Mouse (Mus musculus) right cerebral cortex, adult 18-20 months (tissue): ENCODE data around the gene Rangap1.
"Not testable (repeated sequence)": the region's sequence is repeated elsewhere in the genome, so short reads cannot be mapped to it uniquely, and the experiment has no call there.

Experiments
- DNase-seq: peaks from one replicate; pipeline ENCODE4 v3.0.0; 2022; ENCODE audit warnings: mixed read lengths

Gene Rangap1

GRCm38 (mm10) chr15:81744992-81745600 is at the start of gene Rangap1, which contains the start of gene Zc3h7b:
Gene Rangap1, minus strand, starts transcription at chr15:81745530.
Gene Zc3h7b, plus strand, starts transcription at chr15:81745057.
- DNase-seq: peak; percentile 76

DNA sequence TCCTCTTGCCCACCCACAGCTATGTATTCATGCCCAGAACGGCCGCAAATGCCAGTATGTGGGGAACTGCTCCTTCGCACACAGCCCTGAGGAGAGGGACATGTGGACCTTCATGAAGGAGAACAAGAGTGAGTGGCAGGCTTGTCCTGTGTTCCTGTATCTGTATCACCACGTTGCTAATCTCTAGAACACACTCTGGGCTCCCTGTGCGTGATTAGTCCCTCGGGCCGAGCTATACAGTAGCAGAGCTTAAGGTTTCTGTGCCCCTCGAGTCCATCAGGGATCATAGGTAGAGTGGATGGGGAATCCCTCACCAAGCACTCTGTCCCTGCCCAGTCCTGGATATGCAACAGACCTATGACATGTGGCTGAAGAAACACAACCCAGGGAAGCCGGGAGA is 47.1 kb upstream of the Rangap1 start:
- no peak for DNase-seq

GRCm38 (mm10) chr15:81787525-81787924 is 42.2 kb upstream of the Rangap1 start:
- no peak for DNase-seq

DNA sequence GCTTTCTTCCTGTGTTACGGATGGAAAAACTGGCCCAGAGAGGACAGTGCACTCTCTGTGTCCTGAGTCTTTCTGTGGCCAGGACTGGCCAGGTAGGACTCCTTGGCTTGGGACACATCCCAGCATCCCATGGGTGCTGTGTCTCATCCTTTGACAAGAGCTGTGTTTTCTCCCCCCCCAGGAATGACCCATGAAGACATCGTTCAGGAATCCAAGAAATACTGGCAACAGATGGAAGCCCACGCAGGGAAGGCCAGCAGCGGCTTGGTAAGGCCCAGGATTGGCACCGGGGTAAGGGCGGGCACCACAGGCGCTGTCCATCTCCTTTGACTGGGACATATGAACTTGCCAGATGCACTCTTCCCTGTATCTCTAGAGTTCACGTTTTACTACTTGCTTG is 40.4 kb upstream of the Rangap1 start:
- no peak for DNase-seq

GRCm38 (mm10) chr15:81784762-81785161 is 39.4 kb upstream of the Rangap1 start:
- DNase-seq: no peak

DNA sequence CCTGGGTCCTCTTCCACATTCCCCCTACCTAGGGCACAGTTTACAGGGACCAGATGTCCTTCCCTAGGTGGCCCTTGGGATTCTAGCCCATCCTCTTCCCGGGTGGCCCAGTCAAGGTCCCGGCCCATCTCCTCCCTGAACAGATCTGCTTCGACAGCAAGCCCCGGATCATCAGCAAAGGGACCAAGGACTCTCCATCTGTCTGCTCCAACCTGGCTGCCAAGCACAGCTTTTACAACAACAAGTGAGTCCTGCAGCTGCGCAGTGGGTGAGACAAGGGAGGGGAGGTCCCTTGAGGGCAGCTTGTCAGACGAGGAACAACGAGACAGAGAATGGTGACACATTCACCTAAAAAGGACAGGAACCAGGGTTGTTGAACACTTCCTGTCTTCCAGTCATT is 36.5 kb upstream of the Rangap1 start:
- no peak for DNase-seq

DNA sequence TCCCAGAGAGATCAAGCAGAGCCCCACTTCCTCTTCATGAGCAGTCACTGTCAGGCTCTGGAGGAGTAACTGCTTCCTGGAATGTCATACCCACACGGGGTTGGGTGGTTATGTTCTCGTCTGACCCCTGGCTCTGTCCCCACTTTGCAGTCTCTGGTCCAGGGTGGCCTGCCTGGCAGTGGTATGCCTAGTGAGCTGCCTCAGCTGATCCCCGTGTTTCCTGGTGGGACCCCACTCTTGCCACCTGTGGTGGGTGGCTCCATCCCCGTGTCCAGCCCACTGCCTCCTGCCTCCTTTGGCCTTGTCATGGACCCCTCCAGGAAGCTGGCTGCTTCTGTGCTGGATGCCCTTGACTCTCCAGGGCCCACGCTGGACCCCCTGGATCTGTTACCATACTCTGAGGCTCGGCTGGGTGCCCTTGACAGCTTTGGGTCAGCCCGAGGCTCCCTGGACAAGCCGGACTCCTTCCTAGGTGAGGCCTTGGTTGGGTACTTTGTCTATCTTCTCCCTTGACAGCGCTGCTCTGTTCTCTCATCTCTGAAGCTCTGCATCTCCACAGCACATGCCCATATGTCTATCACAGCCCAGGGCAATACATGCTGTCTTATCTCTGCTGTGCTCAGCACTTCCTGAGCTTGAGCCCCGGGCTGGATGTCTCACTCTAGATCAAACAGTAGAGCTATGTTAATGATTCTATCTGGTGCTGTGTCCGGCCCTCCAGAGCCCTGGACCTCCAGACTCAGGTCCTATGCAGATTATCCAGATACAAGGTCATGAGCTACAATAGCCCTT is 31.5 kb upstream of the Rangap1 start:
- DNase-seq: no peak

DNA sequence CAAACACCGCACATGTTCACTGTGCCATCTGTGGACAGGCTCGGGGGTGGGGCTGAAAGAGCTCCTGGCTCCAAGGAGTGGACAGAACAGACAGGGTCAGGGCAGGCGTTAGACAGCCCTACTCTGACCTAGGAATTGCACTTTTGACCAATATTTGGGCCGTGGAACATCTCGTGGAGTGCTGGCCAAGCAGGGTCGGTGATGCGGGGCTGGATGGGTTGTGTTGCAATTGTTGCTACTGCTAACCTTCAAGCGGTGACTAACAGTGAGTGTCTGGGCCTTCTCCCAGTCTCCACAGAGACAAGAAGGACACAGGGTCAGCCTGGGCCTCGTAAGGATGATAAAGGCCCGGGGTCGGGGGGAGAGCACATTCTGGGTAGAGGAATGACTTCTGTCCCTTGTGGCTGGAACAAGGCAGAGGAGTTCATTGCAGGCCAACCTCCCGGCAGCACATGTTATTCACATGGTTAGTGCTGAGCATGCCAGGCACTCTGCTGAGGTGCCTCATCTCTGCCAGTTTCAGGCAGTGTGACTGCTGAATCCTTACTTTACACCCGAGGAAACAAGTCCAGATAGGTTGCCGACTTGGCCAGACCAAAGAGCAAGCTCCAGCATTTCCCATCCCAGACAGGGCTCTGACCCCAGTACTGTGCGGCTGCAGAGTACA is 29.3 kb upstream of the Rangap1 start:
- no peak for DNase-seq

DNA sequence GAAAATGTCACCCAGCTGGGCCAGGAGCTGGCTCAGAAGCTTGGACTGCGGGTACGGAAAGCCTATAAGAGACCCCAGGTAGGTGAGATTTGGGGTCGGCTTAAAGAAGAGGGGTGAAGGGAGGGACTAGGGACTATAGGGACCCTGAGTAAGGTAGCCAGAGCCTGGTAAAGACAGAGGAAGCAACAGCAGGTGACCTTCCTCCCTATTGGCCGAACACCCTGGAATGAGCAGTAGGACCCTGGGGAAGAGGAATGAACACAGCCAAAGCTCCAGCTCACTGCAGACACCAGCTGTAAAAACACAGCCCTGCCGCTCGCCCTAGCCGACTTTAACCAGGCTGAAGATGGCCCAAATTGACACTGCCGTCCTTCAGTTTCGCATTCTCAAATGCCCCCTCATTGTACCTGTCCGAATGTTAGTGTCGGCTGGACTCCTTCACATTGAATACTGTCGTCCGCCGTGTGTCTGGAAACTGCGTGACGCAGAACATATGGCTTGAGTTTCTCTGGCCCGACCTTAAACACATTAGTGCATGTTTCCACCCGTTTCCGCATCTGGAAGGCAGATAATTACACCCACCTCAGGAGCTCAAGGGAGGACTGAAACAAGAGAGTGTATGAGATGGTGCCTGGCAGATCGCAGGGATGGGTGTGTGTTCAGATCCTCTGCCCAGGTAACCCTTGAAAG is 27.2 kb upstream of the Rangap1 start:
- DNase-seq: no peak

- DNase-seq: no peak
Measured at GRCm38 (mm10) chr15:81769037-81769436, 23.7 kb upstream of the Rangap1 start.

GRCm38 (mm10) chr15:81766439-81766838 is 21.1 kb upstream of the Rangap1 start:
- DNase-seq: no peak

DNA sequence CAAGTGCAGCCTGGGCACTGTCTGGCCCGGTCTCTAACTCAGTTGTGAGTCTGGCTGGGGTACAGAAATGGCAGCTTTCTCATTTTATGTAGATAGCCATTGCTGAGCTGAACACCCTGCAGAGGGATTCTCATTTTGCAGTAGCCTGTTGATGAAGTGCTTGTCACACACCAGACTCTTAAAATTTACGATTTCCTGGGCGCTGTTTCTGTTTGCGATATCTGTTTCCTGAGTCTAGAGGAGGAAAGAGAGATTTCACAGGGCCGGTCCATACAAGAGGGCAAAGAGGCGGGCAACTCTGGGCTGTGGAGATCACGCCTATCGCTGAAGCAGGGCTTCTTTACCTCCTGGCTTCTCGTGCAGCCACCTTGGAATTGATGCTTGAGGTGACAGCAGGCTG is 20.3 kb upstream of the Rangap1 start:
- no peak for DNase-seq

GRCm38 (mm10) chr15:81764573-81764972 is 19.2 kb upstream of the Rangap1 start:
- DNase-seq: no peak

DNA sequence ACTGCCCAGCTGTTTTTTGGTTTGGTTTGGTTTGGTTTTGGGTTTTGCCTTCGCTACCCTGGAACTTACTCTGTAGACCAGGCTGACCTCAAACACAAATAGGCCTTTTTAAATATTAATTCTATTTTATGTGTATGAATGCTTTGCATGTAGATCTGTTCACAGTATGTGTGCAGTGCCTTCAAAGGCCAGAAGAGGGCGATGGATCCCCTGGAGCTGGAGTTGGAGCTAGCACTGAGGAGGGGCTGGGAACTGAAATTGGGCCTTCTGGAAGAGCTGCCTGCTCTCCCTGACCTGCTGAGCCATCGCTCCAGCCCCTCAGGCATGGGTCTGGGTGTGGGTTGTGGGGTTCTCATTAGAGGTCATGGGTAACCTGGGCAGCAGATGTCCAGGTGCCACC is 16.6 kb upstream of the Rangap1 start:
- DNase-seq: no peak

DNA sequence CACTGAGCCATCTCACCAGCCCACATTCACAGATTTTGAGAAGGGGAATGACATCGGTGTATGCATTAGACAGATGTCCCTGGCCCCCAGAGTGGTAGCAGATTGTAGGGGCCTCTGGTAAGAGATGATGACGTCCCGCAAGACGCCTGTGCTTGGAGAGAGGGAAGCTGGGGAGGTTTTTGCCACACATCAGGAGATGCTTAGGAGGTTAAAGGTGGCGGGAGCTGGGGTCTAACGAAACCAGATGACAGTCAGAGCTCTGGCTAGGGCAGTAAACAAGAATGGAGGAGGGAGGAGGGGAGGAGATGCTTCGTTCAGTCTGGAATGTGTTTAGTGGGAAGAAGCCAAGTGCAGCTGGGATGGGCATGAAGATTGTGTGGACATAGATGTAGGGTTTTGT is 16.1 kb upstream of the Rangap1 start:
- no peak for DNase-seq

DNA sequence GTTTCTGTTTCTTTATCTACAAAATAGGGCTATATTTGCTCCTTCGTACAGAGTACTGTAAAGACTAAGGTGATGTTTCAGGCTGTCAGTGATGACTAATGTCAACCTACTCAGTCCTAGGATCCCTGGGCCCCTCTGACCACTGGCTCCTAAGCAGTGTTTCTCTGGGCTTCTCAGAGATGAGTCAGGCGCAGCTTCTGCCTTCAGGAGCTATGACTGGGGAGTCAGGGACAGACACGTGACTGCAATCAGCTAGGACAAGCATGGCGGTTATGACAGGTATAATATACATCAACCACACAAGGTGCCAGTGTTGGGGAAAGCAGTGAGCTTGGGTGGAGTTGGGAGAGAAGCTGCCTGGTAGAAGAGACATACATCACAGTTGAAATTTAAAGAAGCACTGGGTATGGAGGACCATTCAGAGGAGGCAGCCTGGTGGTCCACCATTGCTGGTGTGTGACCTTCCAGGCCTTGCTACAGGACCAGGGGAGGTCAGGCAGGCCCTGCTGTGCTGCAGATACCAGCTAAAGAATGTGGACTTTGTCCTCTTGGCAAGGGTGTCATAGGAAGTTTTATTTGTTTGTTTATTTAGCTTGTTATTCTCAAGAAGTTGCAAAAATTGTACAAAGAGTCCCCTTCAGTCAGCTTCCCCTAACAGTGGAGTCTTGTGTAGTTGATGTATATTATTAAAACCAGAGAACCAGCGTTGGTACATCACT is 15.2 kb upstream of the Rangap1 start:
- DNase-seq: no peak

DNA sequence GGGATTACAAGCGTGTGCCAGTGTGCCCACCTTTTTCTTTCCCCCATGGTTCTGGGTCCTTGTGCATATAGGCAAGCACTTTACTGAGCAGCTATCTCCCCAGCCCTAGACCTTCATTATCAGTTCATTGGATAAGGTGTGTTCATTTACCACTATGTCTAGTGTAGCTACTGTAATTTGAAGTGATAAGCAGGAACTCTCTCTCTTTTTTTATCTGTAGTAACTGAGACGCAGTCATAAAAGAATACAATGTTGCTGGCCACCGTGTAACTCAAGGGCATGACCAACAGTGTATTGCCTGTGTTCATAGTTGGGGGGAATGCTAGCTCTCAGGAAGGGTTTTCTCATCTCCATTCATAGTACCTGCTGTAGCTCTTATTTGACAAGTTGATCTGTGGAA is 14.2 kb upstream of the Rangap1 start:
- DNase-seq: no peak

DNA sequence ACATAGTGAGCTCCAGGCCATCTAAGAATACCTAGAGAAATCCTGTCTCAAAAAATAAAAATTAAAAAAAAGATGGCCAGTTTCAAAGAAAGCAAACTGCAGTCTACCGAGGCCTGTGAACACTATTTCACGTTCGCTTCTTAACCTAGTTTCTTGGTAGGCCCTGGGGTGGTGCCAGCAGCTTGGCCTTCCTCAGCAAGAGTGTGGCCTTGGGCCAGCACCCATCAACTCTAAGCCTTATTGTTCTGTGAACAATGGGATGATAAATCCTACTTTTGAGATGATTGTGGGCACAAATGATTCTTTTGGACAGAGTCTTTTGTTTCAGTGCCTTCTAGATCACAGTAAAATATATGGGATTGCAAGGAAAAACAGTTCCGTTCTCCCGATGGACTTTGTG is 13.4 kb upstream of the Rangap1 start:
- DNase-seq: no peak

DNA sequence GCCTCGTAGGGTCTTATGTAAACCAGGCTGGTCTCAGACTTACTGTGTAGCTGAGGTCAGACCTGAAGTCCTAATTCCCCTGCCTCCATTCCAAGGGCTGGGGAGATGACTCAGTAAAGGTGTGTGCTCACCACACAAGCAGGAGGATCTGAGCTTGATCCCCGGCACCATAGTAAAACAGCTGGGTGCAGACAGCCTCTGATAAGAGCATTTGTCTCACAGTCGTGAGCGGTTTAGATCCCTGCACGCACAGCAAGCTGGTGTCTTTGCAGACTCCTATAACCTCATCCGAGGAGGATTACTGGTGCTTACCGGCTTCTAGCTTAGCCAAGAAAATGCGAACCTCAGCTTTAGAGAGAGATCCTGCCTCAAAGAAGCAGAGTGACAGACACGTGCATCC is 8.3 kb upstream of the Rangap1 start:
- no peak for DNase-seq

DNA sequence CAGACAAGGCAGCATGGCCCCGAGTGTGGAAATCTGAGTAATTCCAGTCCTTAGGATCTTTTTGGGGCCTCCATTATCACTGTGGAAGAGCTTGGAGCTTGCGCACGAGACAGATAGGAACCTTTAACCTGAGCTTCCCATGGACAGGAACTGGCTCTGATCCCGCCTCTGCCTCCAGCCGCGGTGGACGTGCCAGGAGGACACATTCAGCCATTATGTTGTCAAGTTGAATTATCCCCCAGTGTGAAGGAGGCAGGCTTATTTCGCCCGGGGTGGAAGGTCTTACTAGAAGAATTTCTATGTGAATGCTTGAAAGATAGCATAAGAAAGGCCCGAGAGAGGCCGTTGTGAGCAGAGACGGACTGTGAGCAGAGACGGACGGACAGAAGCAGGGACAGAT is 4.4 kb upstream of the Rangap1 start:
- no peak for DNase-seq

DNA sequence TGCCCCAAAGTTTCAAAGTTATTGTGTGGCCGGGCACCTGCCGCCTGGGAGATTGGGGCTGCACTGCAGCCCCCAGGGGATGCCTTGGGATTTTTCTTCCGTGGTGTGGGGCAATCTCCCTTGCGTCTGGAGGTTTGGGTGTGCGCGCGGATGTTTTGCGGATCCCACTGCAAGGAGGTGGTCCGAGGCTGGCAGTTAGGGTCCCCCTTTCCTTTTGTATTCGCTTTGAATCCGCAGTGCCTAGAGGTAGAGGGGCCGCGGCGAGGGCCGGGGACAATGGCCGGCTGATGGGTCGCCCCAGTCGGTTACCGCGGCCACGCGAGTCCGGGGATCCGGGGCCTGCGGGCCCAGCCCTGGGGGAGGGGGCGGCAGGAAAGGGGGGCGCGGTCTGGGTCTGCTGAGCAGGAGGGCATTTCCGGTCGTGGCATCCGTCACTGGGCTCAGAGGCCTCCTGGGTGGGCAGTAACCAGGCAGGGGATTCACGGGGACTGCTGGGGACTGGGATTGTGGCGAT is 328 bp upstream of the Rangap1 start:
- peak; percentile 29 for DNase-seq

- DNase-seq: not testable (repeated sequence)
Measured at GRCm38 (mm10) chr15:81742368-81742767, 3.0 kb downstream of the Rangap1 start.

DNA sequence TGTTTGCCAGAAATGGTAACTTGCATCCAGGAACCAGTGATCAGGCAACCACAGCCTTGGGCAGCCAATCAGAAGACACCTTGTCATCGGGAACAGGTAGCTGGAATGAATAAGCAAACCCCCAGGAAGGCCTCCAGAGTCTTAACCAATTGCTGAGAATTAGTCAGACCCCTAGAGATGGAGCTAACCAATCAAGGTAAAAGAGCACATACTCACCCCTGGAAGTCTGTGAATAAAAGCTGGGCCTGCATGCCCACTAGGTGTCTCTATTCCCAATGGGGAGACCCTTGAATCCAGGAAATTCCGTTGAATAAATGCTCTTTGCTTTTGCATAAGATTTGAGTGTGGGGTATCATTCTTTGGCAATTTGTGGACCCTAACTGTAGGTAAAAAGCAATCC is 5.4 kb downstream of the Rangap1 start:
- no peak for DNase-seq
